Mouse (Mus musculus) embryonic facial prominence, embryonic 14.5 days (tissue): ENCODE measurements around the gene Gm5155. TPM values are rescaled to one million over a fixed set of nuclear protein-coding genes. Genes with fewer than 3 reads are reported as not detected.
"Not testable (repeated sequence)": the region's sequence is repeated elsewhere in the genome, so short reads cannot be mapped to it uniquely, and the experiment has no call there.

Source experiments
- ATAC-seq: fragments of 200-750 bp; cut with Nextera tagmentation; 2 replicates; pipeline ENCODE4 v1.8.0; 2017; ENCODE audit warnings: low read depth, moderate number of reproducible peaks, moderate TSS enrichment
- DNase-seq: peaks from one replicate; pipeline ENCODE4 v3.0.0-alpha.2; 2015; ENCODE audit warnings: low spot score
- H3K27ac ChIP-seq: fragments of 300-500 bp; sonication (generic); replicated peaks from 2 replicates; pipeline ENCODE4 v1.5.1; 2014; ENCODE audit warnings: low read depth, mild to moderate bottlenecking, low read length, moderate library complexity
- H3K27me3 ChIP-seq: fragments of 300-500 bp; sonication (generic); replicated peaks from 2 replicates; pipeline ENCODE4 v1.6.1; 2014; ENCODE audit warnings: low read length; ENCODE audit not compliant: control insufficient read depth, insufficient read depth
- H3K36me3 ChIP-seq: fragments of 300-500 bp; sonication (generic); 2 replicates; pipeline ENCODE4 v1.6.1; 2014; ENCODE audit warnings: low read length, mixed read lengths; ENCODE audit not compliant: control insufficient read depth, insufficient read depth
- H3K4me1 ChIP-seq: fragments of 300-500 bp; sonication (generic); 2 replicates; pipeline ENCODE4 v1.6.1; 2014; ENCODE audit warnings: antibody characterized with exemption, low read length; ENCODE audit not compliant: control insufficient read depth, insufficient read depth
- H3K4me2 ChIP-seq: fragments of 300-500 bp; sonication (generic); 2 replicates; pipeline ENCODE4 v1.6.1; 2014; ENCODE audit warnings: low read depth, mild to moderate bottlenecking, low read length, moderate library complexity, mixed read lengths
- H3K4me3 ChIP-seq: fragments of 300-500 bp; sonication (generic); 2 replicates; pipeline ENCODE4 v1.5.1; 2014; ENCODE audit warnings: low read depth, mild to moderate bottlenecking, low read length
- H3K9ac ChIP-seq: fragments of 300-500 bp; sonication (generic); 2 replicates; pipeline ENCODE4 v1.6.1; 2014; ENCODE audit warnings: low read depth, mild to moderate bottlenecking, low read length, moderate library complexity, mixed read lengths
- H3K9me3 ChIP-seq: fragments of 300-500 bp; sonication (generic); 2 replicates; pipeline ENCODE4 v1.6.1; 2016; ENCODE audit warnings: low read length; ENCODE audit not compliant: control insufficient read depth
- WGBS: fragments of 180-500 bp; shearing (Covaris S2); extraction: QIAGEN DNeasy Blood & Tissue Kit; methylation state at CpG from one replicate; pipeline ENCODE4 v1.1.7; 2014; 5-methylcytosine and 5-hydroxymethylcytosine counted together
- polyA plus RNA-seq: library from polyadenylated mRNA; unstranded; fragments of >200 nt; fragmentation: Nextera tagmentation; extraction: Ambion mirVana; gene quantifications from 2 replicates; pipeline ENCODE4 v1.2.1, GENCODE M21; 2014

Gm5155 gene
- not detected in 2 replicates for polyA plus RNA-seq

GRCm38 (mm10) chr7:17871467-17871866 is at the start of gene Gm5155:
Gm5155 (plus strand) TSS chr7:17871767.
- WGBS, result 74% methylated on average over 1 of the region's 1 CpGs
- no peak within 1 kb of the TSS for H3K4me2 ChIP-seq
- H3K36me3 ChIP-seq, result no peaks in the 10 kb centered on the region
- H3K27ac ChIP-seq, result no peak within 1 kb of the TSS
- no peaks in the 10 kb centered on the region for H3K27me3 ChIP-seq
- no peak within 1 kb of the TSS for H3K4me3 ChIP-seq
- H3K9me3 ChIP-seq, result peaks cover 7% of the 10 kb centered on the region; the same call in 1 of the 2 replicates
- no peak within 1 kb of the TSS for H3K9ac ChIP-seq
- no peaks in the 10 kb centered on the region for H3K4me1 ChIP-seq
- no peak for DNase-seq
- ATAC-seq, result no peak

GRCm38 (mm10) chr7:17870776-17871175 is 791 bp upstream of the Gm5155 start:
- no peak overlapping the region for H3K4me3 ChIP-seq
- WGBS, result 93% methylated on average over 1 of the region's 1 CpGs
- no peak overlapping the region for H3K4me2 ChIP-seq
- no peak overlapping the region for H3K27ac ChIP-seq
- DNase-seq (no peak), ATAC-seq (no peak)
- no peaks in the 10 kb centered on the region for H3K27me3 ChIP-seq
- H3K36me3 ChIP-seq, result no peaks in the 10 kb centered on the region
- no peaks in the 10 kb centered on the region for H3K4me1 ChIP-seq
- no peak overlapping the region for H3K9ac ChIP-seq
- H3K9me3 ChIP-seq, result peaks cover 11% of the 10 kb centered on the region

- ATAC-seq, H3K4me1 ChIP-seq: not testable (repeated sequence)
- 59% methylated on average over 1 of the region's 1 CpGs for WGBS
Observed at GRCm38 (mm10) chr7:17895341-17895740, 23.8 kb downstream of the Gm5155 start.

GRCm38 (mm10) chr7:17903146-17903915 is 31.8 kb downstream of the Gm5155 start:
- no peaks in the 10 kb centered on the region for H3K36me3 ChIP-seq
- WGBS, result 70% methylated on average over 6 of the region's 6 CpGs
- no peaks in the 10 kb centered on the region for H3K27me3 ChIP-seq
- H3K4me2 ChIP-seq, result no peak overlapping the region
- H3K9me3 ChIP-seq, result peaks cover 9% of the 10 kb centered on the region; the same call in 1 of the 2 replicates
- no peak overlapping the region for H3K27ac ChIP-seq
- H3K4me3 ChIP-seq, result no peak overlapping the region
- no peaks in the 10 kb centered on the region for H3K4me1 ChIP-seq
- ATAC-seq (no peak), DNase-seq (no peak)
- no peak overlapping the region for H3K9ac ChIP-seq

More at GRCm38 (mm10) chr7:17895341-17895740, 23.8 kb downstream of the Gm5155 start:
- H3K9ac ChIP-seq, H3K9me3 ChIP-seq, H3K27ac ChIP-seq, H3K4me3 ChIP-seq, DNase-seq, H3K36me3 ChIP-seq, H3K4me2 ChIP-seq, H3K27me3 ChIP-seq: not testable (repeated sequence)

Other genes with a start within 250 kb of the Gm5155 start
- gene Ceacam5, start 158.5 kb upstream of the Gm5155 start, polyA plus RNA-seq, result not detected in 2 replicates
- not detected in 2 replicates for gene Ceacam14, start 59.1 kb upstream of the Gm5155 start, polyA plus RNA-seq
- gene Ceacam11, start 100.4 kb downstream of the Gm5155 start, polyA plus RNA-seq, result not detected in 2 replicates
- gene Ceacam13, start 138.1 kb downstream of the Gm5155 start, polyA plus RNA-seq, result not detected in 2 replicates
- not detected in 2 replicates for gene Ceacam12, start 194.2 kb downstream of the Gm5155 start, polyA plus RNA-seq